Comparison of ENCODE assay signal across 10 mouse cellular contexts in the genomic region with DNA sequence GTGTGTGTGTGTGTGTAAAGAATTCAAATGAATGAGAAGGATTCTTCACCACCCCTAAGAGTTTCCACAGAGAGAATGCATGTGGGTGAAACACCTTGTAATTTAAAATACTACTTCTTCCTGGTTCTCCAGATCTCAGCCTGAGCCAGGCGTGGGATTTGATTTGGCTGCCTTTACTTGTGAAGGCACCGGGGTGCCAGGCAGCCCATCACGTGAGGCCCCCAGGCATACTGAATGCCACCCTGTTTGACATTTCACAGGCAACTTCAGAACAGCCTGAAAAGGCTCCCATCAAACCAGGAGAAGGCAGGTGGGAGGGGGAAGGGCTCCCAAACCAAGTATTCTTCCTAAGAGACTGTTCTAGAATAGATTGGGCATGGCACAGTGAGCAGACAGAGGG. TPM values are rescaled to one million over a fixed set of nuclear protein-coding genes. Genes with fewer than 3 reads are reported as not detected.
A peak's percentile ranks its signal among the peaks of the same experiment; 100 is the strongest.
DNase-seq lines count a peak whose midpoint lies in the region.
"Had no signal": no experiment of that assay in that cellular context is flagged by ENCODE, and none has a peak within 500 bp of the region (broad histone marks: within the 10 kb centered on the region; RNA-seq: fewer than 3 reads in every experiment).

No protein-coding gene starts in this region.

- peak; percentile 25 for DNase-seq in heart, postnatal 4 days
- no peak for DNase-seq in heart, adult 18-20 months
- peak; percentile 57 for DNase-seq in brain, adult 2 months (ENCODE audit: low read depth, low spot score)
- DNase-seq in kidney, adult 8-10 months: peak; percentile 72 to 78
- DNase-seq in right cerebral cortex, adult 2 months (ENCODE audit: low spot score in 2 of 2): peak; percentile 21 to 31
- no peak for DNase-seq in neural tube, embryonic 10.5 days (ENCODE audit: extremely low spot score, low spot score)
- DNase-seq in cerebellum, adult 11-12 months: no peak
- DNase-seq: cerebellum, adult 9-11 months; thymus, postnatal 36 days had no signal

RNA-seq across cellular contexts. Expression of gene Ppargc1a, which starts 16.1 kb away (rescaled TPM):
- 100 to 1,000 TPM; 132 to 141 TPM for total RNA-seq in heart, postnatal 4 days (2021)
- total RNA-seq in heart, adult 18-20 months (2021): 100 to 1,000 TPM in 1 of 2 experiments, 10 to 100 TPM in 1; 99.6 to 126 TPM
- total RNA-seq: granulocyte monocyte progenitor cell, adult 5-6 weeks had no signal

Comparison
In these comparisons a context has a peak if more than half of its experiments do, and no peak if none do; other contexts are left out.
1. DNase-seq: peak in heart, postnatal 4 days (single experiment), brain, adult 2 months (single experiment), kidney, adult 8-10 months (2 of 2) and right cerebral cortex, adult 2 months (2 of 2); none in heart, adult 18-20 months (0 of 2), neural tube, embryonic 10.5 days (single experiment) and cerebellum, adult 11-12 months (single experiment).